Mouse (Mus musculus): ENCODE results near the gene Dlgap4.

GRCm38 (mm10) chr2:156804589-156804988 is 191.1 kb downstream of the Dlgap4 start:
- TF ChIP-seq CTCF (conservative IDR thresholded peaks at IDR 0.05 in 1 of 2, IDR thresholded peaks at IDR 0.05 in 1 of 2; ENCODE audit: low read depth in 2 of 2, low read length in 2 of 2) (no peak), ETS1 (conservative IDR thresholded peaks at IDR 0.05; ENCODE audit: low read depth, low read length) (no peak), ZC3H11A (IDR thresholded peaks at IDR 0.05; ENCODE audit: low read depth, low read length) (no peak), POLR2A (IDR thresholded peaks at IDR 0.05; ENCODE audit: low read depth, low read length) (no peak)
